In genomic region chr5:136057085-136057484, GRCm38 (mm10) we compare ENCODE assay signal across 26 mouse cellular contexts. TPM values are rescaled to one million over a fixed set of nuclear protein-coding genes. Genes with fewer than 3 reads are reported as not detected.
DNase-seq lines count a peak whose midpoint lies in the region; ATAC-seq and TF ChIP-seq lines count a peak whose summit lies in the region.
"Had no signal": no experiment of that assay in that cellular context is flagged by ENCODE, and none has a peak within 500 bp of the region (broad histone marks: within the 10 kb centered on the region; RNA-seq: fewer than 3 reads in every experiment).

No protein-coding gene starts in this region.

- 12% methylated on average over 8 of the region's 8 CpGs for WGBS in lung, embryonic 14.5 days
- WGBS in lung, postnatal 0 days, result 18% methylated on average over 8 of the region's 8 CpGs
- WGBS in embryonic facial prominence, embryonic 11.5 days, result 21% methylated on average over 8 of the region's 8 CpGs
- 23% methylated on average over 8 of the region's 8 CpGs for WGBS in embryonic facial prominence, embryonic 15.5 days
- 12% methylated on average over 8 of the region's 8 CpGs for WGBS in stomach, embryonic 15.5 days

- no peak overlapping the region for H3K4me3 ChIP-seq in lung, embryonic 14.5 days (ENCODE audit: low read depth, low read length)
- no peak overlapping the region for H3K4me3 ChIP-seq in lung, postnatal 0 days (ENCODE audit: low read depth, low read length)
- H3K4me3 ChIP-seq in embryonic facial prominence, embryonic 11.5 days (ENCODE audit: low read depth, low read length), result no peak overlapping the region
- H3K4me3 ChIP-seq in embryonic facial prominence, embryonic 15.5 days (replicated peaks), result 0 out of 2 replicates have a peak overlapping the region, but pooled peaks have one; percentile 1
- peak overlapping the region; percentile 21 for H3K4me3 ChIP-seq in stomach, embryonic 15.5 days (replicated peaks)
- H3K4me3 ChIP-seq: neural tube, embryonic 12.5 days had no signal

- no peak overlapping the region for H3K4me2 ChIP-seq in lung, embryonic 14.5 days
- H3K4me2 ChIP-seq in lung, postnatal 0 days (replicated peaks; ENCODE audit: low read depth, low read length), result no peak overlapping the region
- no peak overlapping the region for H3K4me2 ChIP-seq in embryonic facial prominence, embryonic 11.5 days (ENCODE audit: low read depth, low read length)
- H3K4me2 ChIP-seq in embryonic facial prominence, embryonic 15.5 days (replicated peaks), result no peak overlapping the region
- H3K4me2 ChIP-seq in stomach, embryonic 15.5 days, result peak overlapping the region; percentile 19; the same call in 1 of the 2 replicates
- H3K4me2 ChIP-seq: liver, embryonic 11.5 days; midbrain, embryonic 11.5 days; neural tube, embryonic 12.5 days had no signal

- no peaks in the 10 kb centered on the region for H3K36me3 ChIP-seq in lung, embryonic 14.5 days (ENCODE audit: insufficient read depth)
- H3K36me3 ChIP-seq in lung, postnatal 0 days (ENCODE audit: insufficient read depth, low read length), result no peaks in the 10 kb centered on the region
- H3K36me3 ChIP-seq in embryonic facial prominence, embryonic 11.5 days (replicated peaks; ENCODE audit: control insufficient read depth, insufficient read depth, low read depth, low read length), result no peaks in the 10 kb centered on the region
- H3K36me3 ChIP-seq in embryonic facial prominence, embryonic 15.5 days, result no peaks in the 10 kb centered on the region
- no peaks in the 10 kb centered on the region for H3K36me3 ChIP-seq in stomach, embryonic 15.5 days
- H3K36me3 ChIP-seq: neural tube, embryonic 12.5 days had no signal

- H3K4me1 ChIP-seq in lung, embryonic 14.5 days (ENCODE audit: insufficient read depth), result peaks cover 8% of the 10 kb centered on the region
- H3K4me1 ChIP-seq in lung, postnatal 0 days (ENCODE audit: insufficient read depth, low read depth, low read length), result no peaks in the 10 kb centered on the region
- H3K4me1 ChIP-seq in embryonic facial prominence, embryonic 11.5 days (ENCODE audit: control insufficient read depth, insufficient read depth, low read length), result no peaks in the 10 kb centered on the region
- H3K4me1 ChIP-seq in embryonic facial prominence, embryonic 15.5 days, result peaks cover 6% of the 10 kb centered on the region; the same call in 1 of the 2 replicates
- peaks cover 12% of the 10 kb centered on the region for H3K4me1 ChIP-seq in stomach, embryonic 15.5 days

- DNase-seq in lung, embryonic 14.5 days, result no peak
- DNase-seq in lung, postnatal 0 days (ENCODE audit: low spot score), result no peak
- peak; percentile 20 for DNase-seq in embryonic facial prominence, embryonic 11.5 days (ENCODE audit: low spot score)
- DNase-seq in left cerebral cortex, adult 11 months (ENCODE audit: low spot score), result no peak
- DNase-seq in left cerebral cortex, postnatal 25 days (ENCODE audit: low spot score in 2 of 2), result no peak
- DNase-seq: adrenal gland, postnatal 10 days; cerebellum, adult 9-10 months; heart, postnatal 4 days; kidney, adult 8-10 months; kidney, postnatal 36 days; lung, adult 18-20 months; right cerebral cortex, adult 18-20 months; thymus, adult 2 months had no signal

- no peak overlapping the region for H3K9ac ChIP-seq in lung, embryonic 14.5 days
- H3K9ac ChIP-seq in lung, postnatal 0 days (replicated peaks; ENCODE audit: low read depth), result no peak overlapping the region
- peak overlapping the region; percentile 19; the same call in 1 of the 2 replicates for H3K9ac ChIP-seq in embryonic facial prominence, embryonic 11.5 days (replicated peaks; ENCODE audit: low read length)
- H3K9ac ChIP-seq in embryonic facial prominence, embryonic 15.5 days, result no peak overlapping the region
- no peak overlapping the region for H3K9ac ChIP-seq in stomach, embryonic 15.5 days
- H3K9ac ChIP-seq: neural tube, embryonic 12.5 days had no signal

- H3K27me3 ChIP-seq in lung, embryonic 14.5 days (ENCODE audit: insufficient read depth, low read length), result no peaks in the 10 kb centered on the region
- H3K27me3 ChIP-seq in lung, postnatal 0 days (replicated peaks; ENCODE audit: insufficient read depth, low read length), result no peaks in the 10 kb centered on the region; the same call in 1 of the 2 replicates
- H3K27me3 ChIP-seq in embryonic facial prominence, embryonic 11.5 days (ENCODE audit: control insufficient read depth, insufficient read depth, low read length), result no peaks in the 10 kb centered on the region
- H3K27me3 ChIP-seq in embryonic facial prominence, embryonic 15.5 days, result 0 out of 2 replicates have a peak, but pooled peaks cover 3% of the 10 kb centered on the region
- no peaks in the 10 kb centered on the region for H3K27me3 ChIP-seq in stomach, embryonic 15.5 days (replicated peaks)
- H3K27me3 ChIP-seq: neural tube, embryonic 12.5 days; Patski had no signal

- intact Hi-C loops in left cerebral cortex, postnatal 25 days (cut with DNase I), result no loop called here

- TF ChIP-seq CTCF in lung, embryonic 14.5 days (IDR thresholded peaks at IDR 0.05; ENCODE audit: low read depth), result no peak
- no peak for TF ChIP-seq CTCF in lung, postnatal 0 days (IDR thresholded peaks at IDR 0.05)

- no peak for TF ChIP-seq EP300 in lung, postnatal 0 days (IDR thresholded peaks at IDR 0.05)

- ATAC-seq in lung, embryonic 14.5 days (ENCODE audit: insufficient read depth), result peak; percentile 37; the same call in 1 of the 2 replicates
- ATAC-seq in lung, postnatal 0 days, result no peak
- 0 out of 2 replicates have a peak, but pooled peaks have one; percentile 21 for ATAC-seq in embryonic facial prominence, embryonic 11.5 days (replicated peaks; ENCODE audit: insufficient number of reproducible peaks, low FRiP score, low TSS enrichment, low read depth)
- peak; percentile 22; the same call in 1 of the 2 replicates for ATAC-seq in embryonic facial prominence, embryonic 15.5 days (ENCODE audit: insufficient number of reproducible peaks, low FRiP score, low TSS enrichment, low read depth)
- ATAC-seq in stomach, embryonic 15.5 days (ENCODE audit: insufficient read depth, low FRiP score, low read depth), result peak; percentile 54; the same call in 1 of the 2 replicates
- ATAC-seq: Patski had no signal

- no peak overlapping the region for H3K27ac ChIP-seq in lung, embryonic 14.5 days (ENCODE audit: low read depth)
- H3K27ac ChIP-seq in lung, postnatal 0 days (ENCODE audit: low read length), result no peak overlapping the region
- no peak overlapping the region for H3K27ac ChIP-seq in embryonic facial prominence, embryonic 11.5 days (replicated peaks; ENCODE audit: low read depth, low read length)
- H3K27ac ChIP-seq in embryonic facial prominence, embryonic 15.5 days (replicated peaks), result no peak overlapping the region
- peak overlapping the region; percentile 44 for H3K27ac ChIP-seq in stomach, embryonic 15.5 days
- H3K27ac ChIP-seq: macrophage; neural tube, embryonic 12.5 days had no signal

- H3K9me3 ChIP-seq in lung, embryonic 14.5 days (ENCODE audit: low read depth, low read length), result no peaks in the 10 kb centered on the region
- H3K9me3 ChIP-seq in lung, postnatal 0 days (ENCODE audit: low read length), result no peaks in the 10 kb centered on the region
- H3K9me3 ChIP-seq in embryonic facial prominence, embryonic 11.5 days (replicated peaks; ENCODE audit: control insufficient read depth, low read length), result no peaks in the 10 kb centered on the region
- H3K9me3 ChIP-seq in embryonic facial prominence, embryonic 15.5 days (replicated peaks), result no peaks in the 10 kb centered on the region
- no peaks in the 10 kb centered on the region for H3K9me3 ChIP-seq in stomach, embryonic 15.5 days
- H3K9me3 ChIP-seq: neural tube, embryonic 12.5 days had no signal

RNA-seq across cellular contexts. Expression of gene Upk3bl, which starts 2.8 kb away (rescaled TPM):
- 1.5 and 1.8 TPM in 2 replicates for polyA plus RNA-seq in lung, embryonic 14.5 days (2014; fragmentation: Nextera tagmentation; extraction: Ambion mirVana)
- 1.1 and 1.2 TPM in 2 replicates for polyA plus RNA-seq in lung, postnatal 0 days (2015; fragmentation: Nextera tagmentation; extraction: Ambion mirVana)
- 6.2 and 6.4 TPM in 2 replicates for polyA plus RNA-seq in embryonic facial prominence, embryonic 11.5 days (2014; fragmentation: Nextera tagmentation; extraction: Ambion mirVana)
- polyA plus RNA-seq in embryonic facial prominence, embryonic 15.5 days (2015; fragmentation: Nextera tagmentation; extraction: Ambion mirVana), result 41.7 and 48.4 TPM in 2 replicates
- polyA plus RNA-seq in stomach, embryonic 15.5 days (2015; fragmentation: Nextera tagmentation; extraction: Ambion mirVana), result 72.2 and 117 TPM in 2 replicates
- not detected for total RNA-seq in left cerebral cortex, postnatal 25 days (2021)
- total RNA-seq: common myeloid progenitor, adult 5-6 weeks; gastrocnemius, adult 8-10 months; granulocyte monocyte progenitor cell, adult 5-6 weeks; heart, postnatal 4 days; monocyte, adult 5-6 weeks had no signal
- polyA plus RNA-seq: macrophage had no signal

RNA-seq across cellular contexts. Expression of gene Upk3b, which starts 18.8 kb away (rescaled TPM):
- 23.8 and 26.7 TPM in 2 replicates for polyA plus RNA-seq in lung, embryonic 14.5 days (2014; fragmentation: Nextera tagmentation; extraction: Ambion mirVana)
- 35.7 and 38.8 TPM in 2 replicates for polyA plus RNA-seq in lung, postnatal 0 days (2015; fragmentation: Nextera tagmentation; extraction: Ambion mirVana)
- 0.65 and 0.85 TPM in 2 replicates for polyA plus RNA-seq in embryonic facial prominence, embryonic 11.5 days (2014; fragmentation: Nextera tagmentation; extraction: Ambion mirVana)
- polyA plus RNA-seq in embryonic facial prominence, embryonic 15.5 days (2015; fragmentation: Nextera tagmentation; extraction: Ambion mirVana), result 4.0 and 5.4 TPM in 2 replicates
- polyA plus RNA-seq in stomach, embryonic 15.5 days (2015; fragmentation: Nextera tagmentation; extraction: Ambion mirVana), result 30.3 and 37.0 TPM in 2 replicates
- not detected for total RNA-seq in left cerebral cortex, postnatal 25 days (2021)
- total RNA-seq: common myeloid progenitor, adult 5-6 weeks; gastrocnemius, adult 8-10 months; granulocyte monocyte progenitor cell, adult 5-6 weeks; monocyte, adult 5-6 weeks had no signal
- polyA plus RNA-seq: forebrain, embryonic 11.5 days; frontal cortex, adult 2 months; macrophage; midbrain, embryonic 11.5 days had no signal

RNA-seq across cellular contexts. Expression of gene Rasa4, which starts 26.6 kb away (rescaled TPM):
- polyA plus RNA-seq in lung, embryonic 14.5 days (2014; fragmentation: Nextera tagmentation; extraction: Ambion mirVana), result 4.2 and 4.4 TPM in 2 replicates
- 2.0 and 2.8 TPM in 2 replicates for polyA plus RNA-seq in lung, postnatal 0 days (2015; fragmentation: Nextera tagmentation; extraction: Ambion mirVana)
- 3.8 and 5.5 TPM in 2 replicates for polyA plus RNA-seq in embryonic facial prominence, embryonic 11.5 days (2014; fragmentation: Nextera tagmentation; extraction: Ambion mirVana)
- 13.4 and 13.6 TPM in 2 replicates for polyA plus RNA-seq in embryonic facial prominence, embryonic 15.5 days (2015; fragmentation: Nextera tagmentation; extraction: Ambion mirVana)
- 9.3 and 10.4 TPM in 2 replicates for polyA plus RNA-seq in stomach, embryonic 15.5 days (2015; fragmentation: Nextera tagmentation; extraction: Ambion mirVana)
- 1 to 10 TPM; 3.5 to 5.0 TPM for total RNA-seq in left cerebral cortex, postnatal 25 days (2021)

RNA-seq across cellular contexts. Expression of gene Polr2j, which starts 59.3 kb away (rescaled TPM):
- polyA plus RNA-seq in lung, embryonic 14.5 days (2014; fragmentation: Nextera tagmentation; extraction: Ambion mirVana), result 217 and 229 TPM in 2 replicates
- 175 and 184 TPM in 2 replicates for polyA plus RNA-seq in lung, postnatal 0 days (2015; fragmentation: Nextera tagmentation; extraction: Ambion mirVana)
- polyA plus RNA-seq in embryonic facial prominence, embryonic 11.5 days (2014; fragmentation: Nextera tagmentation; extraction: Ambion mirVana), result 266 and 267 TPM in 2 replicates
- polyA plus RNA-seq in embryonic facial prominence, embryonic 15.5 days (2015; fragmentation: Nextera tagmentation; extraction: Ambion mirVana), result 205 and 222 TPM in 2 replicates
- polyA plus RNA-seq in stomach, embryonic 15.5 days (2015; fragmentation: Nextera tagmentation; extraction: Ambion mirVana), result 209 and 218 TPM in 2 replicates
- total RNA-seq in left cerebral cortex, postnatal 25 days (2021), result 10 to 100 TPM; 71.5 to 83.9 TPM

Comparison
In these comparisons a context has a peak if more than half of its experiments do, and no peak if none do; other contexts are left out.
1. H3K4me3 ChIP-seq: peak in embryonic facial prominence, embryonic 15.5 days (single experiment) and stomach, embryonic 15.5 days (single experiment); none in lung, embryonic 14.5 days (single experiment), lung, postnatal 0 days (single experiment) and embryonic facial prominence, embryonic 11.5 days (single experiment).